Mouse (Mus musculus) midbrain, embryonic 14.5 days (tissue): Measurements from ENCODE around the gene En1. TPM values are rescaled to one million over a fixed set of nuclear protein-coding genes. Genes with fewer than 3 reads are reported as not detected.

Experiments used
- ATAC-seq: fragments of 200-750 bp; cut with Nextera tagmentation; 2 replicates; pipeline ENCODE4 v1.8.0; 2017; ENCODE audit warnings: moderate number of reproducible peaks, moderate library complexity; ENCODE audit not compliant: low FRiP score, low TSS enrichment
- DNase-seq: peaks from one replicate; pipeline ENCODE4 v3.0.0-alpha.2; 2015
- H3K27ac ChIP-seq: fragments of 300-500 bp; sonication (generic); replicated peaks from 2 replicates; pipeline ENCODE4 v1.5.1; 2014; ENCODE audit warnings: mild to moderate bottlenecking, low read depth, low read length, moderate library complexity
- H3K27me3 ChIP-seq: fragments of 300-500 bp; sonication (generic); 2 replicates; pipeline ENCODE4 v1.6.1; 2014; ENCODE audit warnings: low read length, control low read depth, mixed read lengths; ENCODE audit not compliant: control insufficient read depth, insufficient read depth
- H3K36me3 ChIP-seq: fragments of 300-500 bp; sonication (generic); 2 replicates; pipeline ENCODE4 v1.6.1; 2014; ENCODE audit warnings: low read length, control low read depth; ENCODE audit not compliant: control insufficient read depth, insufficient read depth
- H3K4me1 ChIP-seq: fragments of 300-500 bp; sonication (generic); 2 replicates; pipeline ENCODE4 v1.6.1; 2014; ENCODE audit warnings: mild to moderate bottlenecking, antibody characterized with exemption, low read length, control low read depth; ENCODE audit not compliant: control insufficient read depth, insufficient read depth
- H3K4me2 ChIP-seq: fragments of 300-500 bp; sonication (generic); 2 replicates; pipeline ENCODE4 v1.6.1; 2014; ENCODE audit warnings: mild to moderate bottlenecking, low read length, moderate library complexity
- H3K4me3 ChIP-seq: fragments of 300-500 bp; sonication (generic); replicated peaks from 2 replicates; pipeline ENCODE4 v1.5.1; 2014; ENCODE audit warnings: low read depth, low read length
- H3K9ac ChIP-seq: fragments of 300-500 bp; sonication (generic); replicated peaks from 2 replicates; pipeline ENCODE4 v1.6.1; 2014; ENCODE audit warnings: mild to moderate bottlenecking, low read length, moderate library complexity
- H3K9me3 ChIP-seq: fragments of 300-500 bp; sonication (generic); 2 replicates; pipeline ENCODE4 v1.6.1; 2016; ENCODE audit warnings: low read length, control low read depth, mixed read lengths; ENCODE audit not compliant: control insufficient read depth
- WGBS: fragments of 180-500 bp; shearing (Covaris S2); extraction: QIAGEN DNeasy Blood & Tissue Kit; methylation state at CpG from one replicate; pipeline ENCODE4 v1.1.7; 2014; 5-methylcytosine and 5-hydroxymethylcytosine counted together
- polyA plus RNA-seq: library from polyadenylated mRNA; unstranded; fragments of >200 nt; fragmentation: Nextera tagmentation; extraction: Ambion mirVana; gene quantifications from 2 replicates; pipeline ENCODE4 v1.2.1, GENCODE M21; 2014

Gene En1
- 16.8 and 18.3 TPM in 2 replicates for polyA plus RNA-seq

- peak within 1 kb of the TSS; percentile 59 for H3K4me3 ChIP-seq
- peak within 1 kb of the TSS; percentile 93 for H3K27ac ChIP-seq
- peak within 1 kb of the TSS; percentile 75 for H3K4me2 ChIP-seq
- no peaks in the 10 kb centered on the region for H3K36me3 ChIP-seq
- DNase-seq (peak; percentile 92), ATAC-seq (peak; percentile 85)
- peaks cover 54% of the 10 kb centered on the region for H3K27me3 ChIP-seq
- under 1% methylated on average over 35 of the region's 35 CpGs for WGBS
- no peaks in the 10 kb centered on the region for H3K4me1 ChIP-seq
- peak within 1 kb of the TSS; percentile 91 for H3K9ac ChIP-seq
- H3K9me3 ChIP-seq, result no peaks in the 10 kb centered on the region
These were observed at the start of gene En1 for GRCm38 (mm10) chr1:120602031-120602730. En1 (plus strand) TSS chr1:120602418.

GRCm38 (mm10) chr1:120556926-120557846, 45.0 kb upstream of the En1 start:
- no peak overlapping the region for H3K4me3 ChIP-seq
- ATAC-seq (no peak), DNase-seq (no peak)
- H3K9ac ChIP-seq, result no peak overlapping the region
- no peaks in the 10 kb centered on the region for H3K4me1 ChIP-seq
- H3K27me3 ChIP-seq, result no peaks in the 10 kb centered on the region
- H3K9me3 ChIP-seq, result no peaks in the 10 kb centered on the region
- H3K4me2 ChIP-seq, result no peak overlapping the region
- 88% methylated on average over 15 of the region's 15 CpGs for WGBS
- H3K36me3 ChIP-seq, result no peaks in the 10 kb centered on the region
- H3K27ac ChIP-seq, result no peak overlapping the region

DNA sequence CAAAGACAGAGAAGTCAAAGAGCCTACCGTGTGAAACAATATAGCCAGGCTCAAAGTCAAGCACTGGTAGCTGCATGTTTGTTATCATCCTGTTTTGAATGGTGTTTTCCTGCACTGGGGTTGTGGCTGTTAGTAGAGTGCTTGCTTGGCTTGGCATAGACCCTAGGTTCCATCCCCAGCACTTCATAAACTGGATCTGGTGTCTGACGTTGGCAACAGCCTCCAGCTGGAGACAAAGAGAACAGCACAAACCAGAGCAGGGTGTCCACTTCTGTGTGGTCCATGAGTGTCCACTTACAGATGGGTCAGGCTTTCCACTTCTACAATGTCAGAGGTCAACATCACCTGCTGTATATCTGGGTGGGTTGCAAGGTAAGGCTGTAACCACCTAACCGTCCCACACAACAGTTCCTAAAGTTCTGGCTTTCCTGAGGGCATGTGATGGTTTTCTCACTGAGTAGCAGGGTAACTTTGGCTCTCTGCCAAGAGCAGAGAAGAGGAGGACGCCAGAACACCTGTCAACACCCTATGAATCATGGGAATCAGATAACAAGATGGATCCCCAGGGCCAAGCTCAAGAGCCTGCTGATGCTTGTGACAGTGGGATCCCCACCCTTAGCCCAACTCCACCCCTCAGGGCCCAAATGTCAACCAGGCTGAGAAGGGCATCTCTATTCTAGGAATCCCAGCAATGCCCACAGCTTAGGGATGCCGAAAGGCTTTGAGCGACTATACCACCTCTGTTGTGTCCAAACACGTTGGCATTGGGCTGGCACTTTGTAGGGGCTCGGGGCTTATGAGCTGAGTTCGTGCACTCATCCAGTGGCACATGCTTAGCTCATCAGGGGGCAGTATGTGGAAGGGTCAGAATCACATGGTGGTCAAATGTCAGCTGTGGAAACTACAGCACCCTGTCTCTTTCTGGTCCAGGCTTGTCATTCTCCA, 43.6 kb upstream of the En1 start:
- H3K9ac ChIP-seq, result no peak overlapping the region
- H3K27me3 ChIP-seq, result no peaks in the 10 kb centered on the region
- no peaks in the 10 kb centered on the region for H3K36me3 ChIP-seq
- ATAC-seq (no peak; the same call in 1 of the 2 replicates), DNase-seq (no peak)
- H3K4me2 ChIP-seq, result no peak overlapping the region
- no peaks in the 10 kb centered on the region; the same call in 1 of the 2 replicates for H3K9me3 ChIP-seq
- H3K4me3 ChIP-seq, result no peak overlapping the region
- no peak overlapping the region for H3K27ac ChIP-seq
- WGBS, result 76% methylated on average over 9 of the region's 9 CpGs
- no peaks in the 10 kb centered on the region for H3K4me1 ChIP-seq

GRCm38 (mm10) chr1:120559911-120560310, 42.3 kb upstream of the En1 start:
- Histone ChIP-seq H3K27ac (no peak overlapping the region), H3K36me3 (no peaks in the 10 kb centered on the region), H3K4me2 (no peak overlapping the region), H3K9ac (no peak overlapping the region), H3K4me3 (no peak overlapping the region), H3K4me1 (no peaks in the 10 kb centered on the region), H3K9me3 (no peaks in the 10 kb centered on the region; the same call in 1 of the 2 replicates), H3K27me3 (no peaks in the 10 kb centered on the region)
- DNase-seq, result no peak
- 84% methylated on average over 5 of the region's 5 CpGs for WGBS
- ATAC-seq, result no peak

- Histone ChIP-seq H3K36me3 (no peaks in the 10 kb centered on the region), H3K9ac (no peak overlapping the region), H3K4me3 (no peak overlapping the region), H3K27ac (no peak overlapping the region), H3K9me3 (no peaks in the 10 kb centered on the region), H3K4me2 (no peak overlapping the region), H3K27me3 (no peaks in the 10 kb centered on the region), H3K4me1 (no peaks in the 10 kb centered on the region)
- WGBS, result 71% methylated on average over 4 of the region's 4 CpGs
- ATAC-seq (no peak), DNase-seq (no peak)
These were observed 20.9 kb upstream of the En1 start for GRCm38 (mm10) chr1:120581306-120581705.

DNA sequence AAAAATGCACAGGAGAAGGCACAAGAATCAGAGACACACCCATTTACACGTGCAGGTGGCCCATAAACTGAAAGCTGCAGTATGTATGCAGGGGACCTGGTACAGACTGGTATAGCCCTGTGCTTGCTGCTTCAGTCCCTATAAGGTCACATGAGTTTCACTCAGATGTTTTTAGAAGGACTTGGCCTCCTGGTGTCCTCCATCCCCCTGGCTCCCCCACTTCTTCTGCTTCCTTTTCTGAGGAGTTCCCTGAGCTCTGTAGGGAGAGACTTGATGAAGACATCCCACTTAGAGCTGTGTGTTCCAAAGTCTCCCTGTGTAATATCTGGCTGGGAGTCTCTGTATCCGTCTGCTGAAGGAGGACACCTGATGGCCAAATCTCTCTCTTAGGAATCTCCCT, 16.7 kb upstream of the En1 start:
- Histone ChIP-seq H3K4me3 (no peak overlapping the region), H3K9me3 (no peaks in the 10 kb centered on the region), H3K9ac (no peak overlapping the region), H3K36me3 (no peaks in the 10 kb centered on the region), H3K4me1 (no peaks in the 10 kb centered on the region), H3K4me2 (no peak overlapping the region), H3K27me3 (0 out of 2 replicates have a peak, but pooled peaks cover under 1% of the 10 kb centered on the region), H3K27ac (no peak overlapping the region)
- DNase-seq (no peak), ATAC-seq (no peak)
- 38% methylated on average over 2 of the region's 2 CpGs for WGBS

- WGBS, result 12% methylated on average over 7 of the region's 7 CpGs
- H3K27ac ChIP-seq, result no peak overlapping the region
These were observed 15.6 kb upstream of the En1 start for GRCm38 (mm10) chr1:120586500-120587110.

GRCm38 (mm10) chr1:120587431-120587830, 14.8 kb upstream of the En1 start:
- Histone ChIP-seq H3K9me3 (no peaks in the 10 kb centered on the region), H3K4me1 (no peaks in the 10 kb centered on the region), H3K27ac (no peak overlapping the region), H3K9ac (no peak overlapping the region), H3K4me3 (no peak overlapping the region), H3K36me3 (no peaks in the 10 kb centered on the region), H3K27me3 (peaks cover 17% of the 10 kb centered on the region), H3K4me2 (no peak overlapping the region)
- WGBS, result 72% methylated on average over 11 of the region's 12 CpGs
- no peak for ATAC-seq
- no peak for DNase-seq

More at GRCm38 (mm10) chr1:120586500-120587110, 15.6 kb upstream of the En1 start:
- peaks cover 9% of the 10 kb centered on the region; the same call in 1 of the 2 replicates for H3K27me3 ChIP-seq
- H3K36me3 ChIP-seq, result no peaks in the 10 kb centered on the region
- peak; percentile 21; the same call in 1 of the 2 replicates for ATAC-seq
- DNase-seq, result peak; percentile 95
- no peak overlapping the region for H3K4me3 ChIP-seq
- H3K4me2 ChIP-seq, result no peak overlapping the region
- no peaks in the 10 kb centered on the region for H3K9me3 ChIP-seq
- no peaks in the 10 kb centered on the region for H3K4me1 ChIP-seq
- H3K9ac ChIP-seq, result no peak overlapping the region
